Mouse (Mus musculus) lung, postnatal 0 days (tissue): ENCODE results near the gene Clec12b. TPM values are rescaled to one million over a fixed set of nuclear protein-coding genes. Genes with fewer than 3 reads are reported as not detected.
A peak's percentile ranks its signal among the peaks of the same experiment; 100 is the strongest.
"Not testable (repeated sequence)": the region's sequence is repeated elsewhere in the genome, so short reads cannot be mapped to it uniquely, and the experiment has no call there.

Experiments used
- ATAC-seq: fragments of 200-750 bp; cut with Nextera tagmentation; 2 replicates; pipeline ENCODE4 v1.8.0; 2017; ENCODE audit warnings: moderate library complexity
- DNase-seq: peaks from one replicate; pipeline ENCODE4 v3.0.0-alpha.2; 2016; ENCODE audit warnings: low spot score
- H3K27ac ChIP-seq: fragments of 300-500 bp; sonication (generic); 2 replicates; pipeline ENCODE4 v1.5.1; 2014; ENCODE audit warnings: antibody characterized with exemption, mild to moderate bottlenecking, low read length, mixed read lengths
- H3K27me3 ChIP-seq: fragments of 300-500 bp; sonication (generic); replicated peaks from 2 replicates; pipeline ENCODE4 v1.6.1; 2014; ENCODE audit warnings: low read length, mixed read lengths; ENCODE audit not compliant: insufficient read depth
- H3K36me3 ChIP-seq: fragments of 300-500 bp; sonication (generic); 2 replicates; pipeline ENCODE4 v1.6.1; 2014; ENCODE audit warnings: low read length, mixed read lengths; ENCODE audit not compliant: insufficient read depth
- H3K4me1 ChIP-seq: fragments of 300-500 bp; sonication (generic); 2 replicates; pipeline ENCODE4 v1.6.1; 2014; ENCODE audit warnings: antibody characterized with exemption, low read depth, low read length, mixed read lengths; ENCODE audit not compliant: insufficient read depth
- H3K4me2 ChIP-seq: fragments of 300-500 bp; sonication (generic); replicated peaks from 2 replicates; pipeline ENCODE4 v1.6.1; 2014; ENCODE audit warnings: low read depth, mild to moderate bottlenecking, low read length, moderate library complexity, mixed read lengths
- H3K4me3 ChIP-seq: fragments of 300-500 bp; sonication (generic); 2 replicates; pipeline ENCODE4 v1.5.1; 2014; ENCODE audit warnings: low read depth, low read length
- H3K9ac ChIP-seq: fragments of 300-500 bp; sonication (generic); replicated peaks from 2 replicates; pipeline ENCODE4 v1.6.1; 2014; ENCODE audit warnings: low read depth, mild to moderate bottlenecking
- H3K9me3 ChIP-seq: fragments of 300-500 bp; sonication (generic); 2 replicates; pipeline ENCODE4 v1.6.1; 2016; ENCODE audit warnings: low read length, mixed read lengths
- CTCF ChIP-seq: IDR thresholded peaks from 2 replicates; pipeline ENCODE4 v1.5.1; 2016; ENCODE audit warnings: antibody characterized with exemption, mild to moderate bottlenecking
- EP300 ChIP-seq: IDR thresholded peaks from 2 replicates; pipeline ENCODE4 v1.6.1; 2016; ENCODE audit warnings: antibody characterized with exemption, mild to moderate bottlenecking, control low read depth
- WGBS: fragments of 180-500 bp; shearing (Covaris S2); extraction: QIAGEN DNeasy Blood & Tissue Kit; methylation state at CpG from one replicate; pipeline ENCODE4 v1.1.7; 2014; 5-methylcytosine and 5-hydroxymethylcytosine counted together
- polyA plus RNA-seq: library from polyadenylated mRNA; unstranded; fragments of >200 nt; fragmentation: Nextera tagmentation; extraction: Ambion mirVana; gene quantifications from 2 replicates; pipeline ENCODE4 v1.2.1, GENCODE M21; 2015

Clec12b gene
- polyA plus RNA-seq, 1 experiment from 2014 or later: 1.2 TPM

GRCm38 (mm10) chr6:129349524-129350352 is 35.9 kb downstream of the Clec12b start:
- Histone ChIP-seq H3K4me1 (no peaks in the 10 kb centered on the region), H3K4me2 (no peak overlapping the region), H3K4me3 (no peak overlapping the region), H3K36me3 (no peaks in the 10 kb centered on the region), H3K9me3 (no peaks in the 10 kb centered on the region), H3K9ac (no peak overlapping the region), H3K27me3 (no peaks in the 10 kb centered on the region), H3K27ac (no peak overlapping the region; the same call in 1 of the 2 replicates)
- ATAC-seq (peak; percentile 79), DNase-seq (peak; percentile 67)
- 47% methylated on average over 4 of the region's 4 CpGs for WGBS
- TF ChIP-seq CTCF: no peak
- TF ChIP-seq EP300: peak; percentile 37; the same call in 1 of the 2 replicates

GRCm38 (mm10) chr6:129344408-129344807 is 41.3 kb downstream of the Clec12b start:
- no peaks in the 10 kb centered on the region for H3K36me3 ChIP-seq
- WGBS: 67% methylated on average over 3 of the region's 3 CpGs
- no peak overlapping the region for H3K4me2 ChIP-seq
- no peaks in the 10 kb centered on the region for H3K4me1 ChIP-seq
- no peak overlapping the region for H3K9ac ChIP-seq
- H3K9me3 ChIP-seq: no peaks in the 10 kb centered on the region
- DNase-seq (no peak), ATAC-seq (no peak)
- H3K27ac ChIP-seq: no peak overlapping the region
- H3K4me3 ChIP-seq: no peak overlapping the region
- no peaks in the 10 kb centered on the region for H3K27me3 ChIP-seq
- TF ChIP-seq CTCF: no peak
- no peak for TF ChIP-seq EP300

GRCm38 (mm10) chr6:129342391-129342790 is 43.3 kb downstream of the Clec12b start, which contains the start of gene Clec12a:
Gene Clec12a, plus strand, starts transcription at chr6:129342691.
- not testable (repeated sequence) for H3K4me3 ChIP-seq, H3K9me3 ChIP-seq, H3K9ac ChIP-seq, H3K4me1 ChIP-seq, H3K4me2 ChIP-seq, DNase-seq, H3K36me3 ChIP-seq, ATAC-seq, H3K27ac ChIP-seq, H3K27me3 ChIP-seq
- 69% methylated on average over 4 of the region's 4 CpGs for WGBS

- DNase-seq (no peak), ATAC-seq (no peak)
- 36% methylated on average over 1 of the region's 1 CpGs for WGBS
- H3K27ac ChIP-seq: no peak overlapping the region
- no peak overlapping the region for H3K4me2 ChIP-seq
- no peak overlapping the region for H3K4me3 ChIP-seq
- H3K9me3 ChIP-seq: no peaks in the 10 kb centered on the region
- H3K36me3 ChIP-seq: no peaks in the 10 kb centered on the region
- no peaks in the 10 kb centered on the region for H3K27me3 ChIP-seq
- H3K4me1 ChIP-seq: no peaks in the 10 kb centered on the region
- no peak overlapping the region for H3K9ac ChIP-seq
- TF ChIP-seq CTCF (no peak), EP300 (no peak)
Measured at GRCm38 (mm10) chr6:129337751-129338150, 47.9 kb downstream of the Clec12b start.

- H3K4me3 ChIP-seq: no peak overlapping the region
- no peak for TF ChIP-seq EP300
- TF ChIP-seq CTCF: peak; percentile 84
- no peaks in the 10 kb centered on the region for H3K27me3 ChIP-seq
- H3K4me2 ChIP-seq: no peak overlapping the region
- no peaks in the 10 kb centered on the region for H3K36me3 ChIP-seq
- H3K4me1 ChIP-seq: no peaks in the 10 kb centered on the region
- no peaks in the 10 kb centered on the region for H3K9me3 ChIP-seq
- 18% methylated on average over 11 of the region's 11 CpGs for WGBS
- H3K9ac ChIP-seq: no peak overlapping the region
- DNase-seq: peak; percentile 72
- no peak overlapping the region for H3K27ac ChIP-seq
- ATAC-seq: peak; percentile 75
Measured at GRCm38 (mm10) chr6:129333674-129334078, 52.0 kb downstream of the Clec12b start.

GRCm38 (mm10) chr6:129331610-129332009 is 54.1 kb downstream of the Clec12b start, which contains the start of gene 4922502D21Rik:
Gene 4922502D21Rik, minus strand, starts transcription at chr6:129331796.
- Histone ChIP-seq H3K9ac (no peak within 1 kb of the TSS), H3K9me3 (no peaks in the 10 kb centered on the region), H3K27me3 (no peaks in the 10 kb centered on the region), H3K4me2 (no peak within 1 kb of the TSS), H3K4me3 (no peak within 1 kb of the TSS), H3K27ac (no peak within 1 kb of the TSS), H3K4me1 (no peaks in the 10 kb centered on the region), H3K36me3 (no peaks in the 10 kb centered on the region)
- 44% methylated on average over 11 of the region's 11 CpGs for WGBS
- DNase-seq (no peak), ATAC-seq (no peak)
- TF ChIP-seq EP300 (no peak), CTCF (no peak)
